Mouse (Mus musculus): ENCODE data around the gene Arpc5.
"Not testable (repeated sequence)": the region's sequence is repeated elsewhere in the genome, so short reads cannot be mapped to it uniquely, and the experiment has no call there.

The Arpc5 gene

DNA sequence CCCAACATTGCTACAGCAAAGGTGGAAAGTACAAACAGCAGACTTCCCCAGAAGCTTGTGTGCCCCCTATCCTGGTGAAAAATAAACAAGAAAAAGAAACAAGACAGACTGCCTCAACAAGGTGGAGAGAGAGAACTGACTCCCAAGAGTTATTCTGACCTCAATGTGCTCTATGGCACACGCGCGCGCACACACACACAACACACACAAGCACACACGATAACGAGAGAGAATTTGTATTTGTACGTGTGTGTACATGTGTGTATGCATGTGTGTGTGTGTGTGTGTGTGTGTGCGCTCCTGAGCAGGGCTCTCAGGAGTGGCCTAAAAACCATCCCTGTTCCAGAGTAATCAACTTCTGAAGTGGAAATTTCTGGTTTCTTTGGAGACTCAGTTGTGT lies 18.3 kb downstream of the Arpc5 start:
- DNase-seq = no peak

GRCm38 (mm10) chr1:152785446-152785845 lies 19.1 kb downstream of the Arpc5 start:
- not testable (repeated sequence) for DNase-seq

DNA sequence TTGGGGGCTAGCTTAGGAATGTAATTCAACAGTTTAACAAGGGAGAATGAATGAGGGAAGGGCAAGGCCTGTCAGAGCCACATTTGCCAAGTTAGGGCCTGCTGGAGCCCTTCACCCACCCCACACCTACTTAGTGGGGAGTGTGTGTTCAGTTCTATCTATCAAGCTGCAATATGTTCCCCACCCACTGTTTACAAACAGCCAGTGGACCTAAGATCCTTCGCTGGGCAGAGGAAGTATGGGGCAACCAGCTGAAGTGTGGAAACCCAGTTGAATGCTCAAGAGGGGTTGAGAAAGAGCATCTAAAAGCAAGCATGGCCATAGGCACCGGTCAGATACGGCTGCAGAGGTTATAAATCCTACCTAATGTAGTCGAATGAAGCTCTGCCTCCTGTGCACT lies 20.6 kb downstream of the Arpc5 start:
- no peak for DNase-seq

DNA sequence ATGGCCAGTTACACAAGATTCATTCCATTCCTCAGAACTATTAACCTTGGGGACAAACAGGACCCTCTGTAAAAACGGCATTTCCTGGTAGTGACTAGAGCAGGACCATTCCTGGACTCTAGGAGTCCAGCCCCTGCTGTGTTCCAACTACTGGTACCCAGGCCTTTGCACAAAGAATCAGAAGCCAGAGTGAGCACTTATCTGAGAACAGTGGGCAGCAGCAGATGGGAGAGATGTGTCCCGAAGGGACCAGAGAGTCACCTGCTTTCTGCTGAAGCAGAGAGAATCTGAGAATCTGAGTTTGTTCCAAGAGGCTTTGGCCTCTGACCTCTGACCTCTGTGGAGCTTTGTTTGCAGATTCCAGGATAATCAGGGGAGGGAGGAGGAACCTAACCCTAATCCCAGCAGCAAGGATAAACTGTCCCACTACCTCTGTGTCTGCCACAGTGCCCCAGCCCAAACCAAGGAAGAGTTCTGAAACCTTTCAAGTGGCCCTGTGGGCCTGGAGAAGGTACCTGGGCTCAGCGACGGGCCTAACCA lies 21.8 kb downstream of the Arpc5 start:
- DNase-seq = no peak

DNA sequence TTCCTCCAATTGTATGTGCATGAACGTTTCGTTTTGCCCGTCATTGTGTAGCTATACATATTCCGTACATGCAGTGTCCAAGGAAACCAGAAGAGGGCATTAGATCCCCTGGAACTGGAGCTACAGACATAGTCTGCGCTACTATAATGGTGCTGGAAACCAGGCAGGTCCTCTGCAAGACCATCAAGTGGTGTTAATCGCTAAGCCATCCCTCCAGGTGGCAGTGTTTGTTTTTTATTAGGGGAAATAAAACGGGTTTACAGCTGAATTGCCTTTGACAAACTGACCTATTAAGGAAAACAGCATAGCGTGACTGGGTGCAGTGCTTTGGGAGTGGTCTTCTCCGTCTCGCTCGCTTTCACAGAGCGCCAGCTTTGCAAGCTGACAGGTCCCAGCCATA lies 23.9 kb downstream of the Arpc5 start:
- no peak for DNase-seq

DNA sequence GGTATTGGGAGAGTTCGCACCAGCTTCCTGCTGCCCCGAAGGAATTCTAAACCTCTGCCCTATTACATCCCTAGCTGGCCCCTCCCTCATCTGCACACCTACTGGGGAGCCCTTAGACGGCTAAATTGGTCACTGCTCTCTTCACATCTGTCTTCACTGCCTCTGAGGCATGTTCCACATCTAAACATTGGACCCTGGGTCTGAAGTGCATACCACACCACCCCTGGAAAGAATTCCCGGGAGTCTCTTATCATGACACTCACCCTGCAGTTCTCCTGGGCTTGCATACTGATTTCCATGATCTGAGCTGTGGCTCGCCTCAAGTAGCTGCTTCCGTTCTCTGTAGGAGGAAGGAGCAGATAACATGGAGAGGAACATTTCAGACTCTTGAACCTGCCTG lies 24.5 kb downstream of the Arpc5 start:
- no peak for DNase-seq

DNA sequence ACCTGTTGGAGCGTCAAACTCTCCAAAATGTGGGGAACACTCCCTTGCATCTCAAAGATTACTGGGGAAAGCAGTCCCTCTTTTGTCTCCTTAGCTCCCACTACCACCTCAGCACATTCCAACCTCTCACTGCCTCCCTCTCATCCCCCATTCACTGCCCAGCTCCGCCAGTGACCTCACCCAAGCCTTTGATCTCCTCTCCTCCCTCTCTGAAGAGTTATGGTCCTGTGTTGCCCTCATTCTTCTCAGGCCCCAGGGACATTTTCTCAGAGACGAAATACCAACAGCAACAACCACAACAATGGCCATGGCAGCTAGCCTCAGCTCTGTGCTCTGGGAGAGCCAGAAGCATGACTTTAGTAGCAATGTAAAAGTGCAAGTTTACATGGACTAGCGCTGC lies 24.9 kb downstream of the Arpc5 start:
- DNase-seq = no peak

- DNase-seq = no peak
These were observed 26.6 kb downstream of the Arpc5 start for GRCm38 (mm10) chr1:152792736-152793494.

GRCm38 (mm10) chr1:152793495-152794130 lies 27.3 kb downstream of the Arpc5 start:
- DNase-seq = no peak

GRCm38 (mm10) chr1:152795688-152796255 lies 29.4 kb downstream of the Arpc5 start:
- DNase-seq = no peak

DNA sequence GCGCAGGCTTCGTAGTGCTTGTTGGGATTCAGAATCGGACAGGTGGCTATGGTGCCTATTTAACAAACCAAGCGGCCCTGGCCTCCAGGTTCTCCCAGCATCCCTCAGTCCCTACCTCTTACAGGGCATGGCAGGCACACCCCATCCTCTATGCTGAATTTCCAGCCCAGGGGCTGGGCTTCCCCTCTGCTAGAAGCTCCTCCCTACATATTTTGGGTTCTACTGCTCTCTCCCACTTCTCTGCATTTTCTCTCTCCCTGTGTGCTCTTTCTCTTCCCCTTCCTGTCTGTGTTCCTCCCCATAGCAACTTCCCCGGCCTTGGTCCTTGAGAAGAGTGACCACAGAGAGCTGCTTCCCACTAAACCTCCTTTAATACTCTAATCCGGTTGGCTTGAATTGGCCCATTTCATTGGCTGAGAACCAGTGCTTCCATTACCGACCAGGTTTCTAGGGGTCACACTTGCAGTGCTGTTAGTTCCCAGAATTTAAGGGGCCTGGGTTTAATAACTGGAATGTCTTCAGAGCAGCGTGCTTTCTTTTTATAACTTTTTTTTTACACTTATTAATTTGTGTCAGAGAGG lies 30.4 kb downstream of the Arpc5 start:
- DNase-seq = no peak

DNA sequence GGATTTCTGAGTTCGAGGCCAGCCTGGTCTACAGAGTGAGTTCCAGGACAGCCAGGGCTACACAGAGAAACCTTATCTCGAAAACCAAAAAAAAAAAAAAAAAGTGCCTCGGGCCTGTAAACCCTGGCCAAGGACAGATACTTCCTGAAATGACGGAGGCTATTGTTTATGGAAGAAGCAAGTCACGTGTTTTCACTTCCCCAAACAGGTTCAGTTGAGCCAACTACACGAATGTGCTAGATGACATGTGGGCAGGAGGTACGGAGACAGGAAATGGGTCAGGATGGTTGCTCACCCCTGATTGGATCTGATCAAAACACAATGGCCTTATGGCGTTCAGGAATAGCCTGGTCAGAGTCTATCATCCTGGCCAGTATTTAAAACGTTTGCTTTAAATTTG lies 31.8 kb downstream of the Arpc5 start:
- no peak for DNase-seq

DNA sequence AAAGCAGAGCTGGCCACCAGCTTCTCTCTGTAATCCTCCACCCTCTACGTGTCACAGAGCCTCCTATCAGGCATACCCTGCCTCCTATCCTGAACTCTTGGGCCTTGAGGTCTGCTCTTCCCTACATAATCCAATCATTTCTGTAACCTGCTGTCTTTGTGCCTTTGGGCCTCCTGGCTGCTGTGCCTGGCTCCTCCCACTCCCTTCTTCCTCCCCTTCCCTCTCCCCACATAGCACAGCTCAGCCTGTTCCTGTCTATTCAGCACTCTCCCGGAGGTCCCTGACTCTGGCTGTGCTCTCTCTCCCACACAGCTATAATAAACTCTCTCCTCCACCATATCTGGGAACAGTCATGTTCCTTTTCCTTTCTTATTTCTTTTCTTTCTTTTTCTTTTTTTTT lies 33.6 kb downstream of the Arpc5 start, which contains the start of gene Ncf2:
Gene Ncf2, plus strand, starts transcription at position 298 of the 400 bp plus-strand sequence.
- no peak for DNase-seq

GRCm38 (mm10) chr1:152800633-152801176 lies 34.4 kb downstream of the Arpc5 start:
- DNase-seq = no peak

DNA sequence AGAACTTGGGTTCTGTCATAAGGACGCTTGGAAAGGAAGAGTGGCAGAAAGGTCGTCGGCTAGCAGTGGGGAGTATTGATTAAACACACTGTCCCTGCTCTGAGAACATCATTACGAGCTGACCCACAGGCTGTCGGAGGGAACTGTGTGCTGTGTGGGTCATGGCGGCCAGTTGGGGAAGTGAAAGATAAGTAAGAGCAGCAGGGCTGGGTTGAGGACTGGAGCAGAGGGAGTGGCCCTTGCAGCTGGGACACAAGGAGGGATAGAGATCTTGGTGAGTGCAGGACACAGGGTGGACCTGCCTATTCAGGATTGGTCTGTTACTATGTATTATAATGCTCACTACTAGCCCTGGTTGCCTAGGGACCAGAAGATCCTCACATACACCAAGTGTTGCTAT lies 38.6 kb downstream of the Arpc5 start:
- DNase-seq = no peak

DNA sequence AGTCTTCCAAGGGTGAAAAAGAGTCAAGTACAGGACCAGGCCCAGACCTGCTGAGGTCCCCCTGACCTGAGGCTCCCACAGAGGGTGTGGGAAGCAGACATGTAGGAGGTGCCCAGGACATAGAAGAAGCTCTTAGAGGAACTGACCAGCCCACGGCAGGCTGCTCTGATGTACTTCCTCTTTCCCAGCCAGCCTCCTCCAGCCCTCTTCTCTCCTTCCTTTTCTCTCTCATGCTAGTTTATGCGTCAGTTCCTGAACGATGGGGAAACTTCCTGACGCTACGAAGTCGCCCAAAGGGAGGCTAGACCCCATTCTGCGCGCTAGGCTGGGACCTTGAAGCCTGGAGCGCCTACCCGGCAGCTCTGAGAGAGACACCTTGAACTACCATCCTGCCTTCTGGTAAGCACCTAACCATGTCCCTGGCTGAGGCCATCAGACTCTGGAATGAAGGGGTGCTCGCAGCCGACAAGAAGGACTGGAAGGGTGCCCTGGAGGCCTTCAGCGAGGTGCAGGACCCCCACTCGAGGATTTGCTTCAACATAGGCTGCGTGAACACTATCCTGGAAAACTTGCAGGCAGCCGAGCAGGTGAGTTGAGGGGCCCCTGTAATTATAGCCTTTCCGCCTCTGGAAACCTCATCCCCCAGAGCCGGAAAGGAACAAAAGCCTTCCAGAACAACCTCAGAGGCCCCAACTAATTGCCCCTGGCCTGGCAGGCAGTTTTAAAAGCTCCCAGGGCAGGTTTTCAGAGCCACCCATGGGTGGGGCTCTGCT lies 41.5 kb downstream of the Arpc5 start:
- DNase-seq = no peak

- no peak for DNase-seq
These were observed 42.0 kb downstream of the Arpc5 start for GRCm38 (mm10) chr1:152808392-152808680.

DNA sequence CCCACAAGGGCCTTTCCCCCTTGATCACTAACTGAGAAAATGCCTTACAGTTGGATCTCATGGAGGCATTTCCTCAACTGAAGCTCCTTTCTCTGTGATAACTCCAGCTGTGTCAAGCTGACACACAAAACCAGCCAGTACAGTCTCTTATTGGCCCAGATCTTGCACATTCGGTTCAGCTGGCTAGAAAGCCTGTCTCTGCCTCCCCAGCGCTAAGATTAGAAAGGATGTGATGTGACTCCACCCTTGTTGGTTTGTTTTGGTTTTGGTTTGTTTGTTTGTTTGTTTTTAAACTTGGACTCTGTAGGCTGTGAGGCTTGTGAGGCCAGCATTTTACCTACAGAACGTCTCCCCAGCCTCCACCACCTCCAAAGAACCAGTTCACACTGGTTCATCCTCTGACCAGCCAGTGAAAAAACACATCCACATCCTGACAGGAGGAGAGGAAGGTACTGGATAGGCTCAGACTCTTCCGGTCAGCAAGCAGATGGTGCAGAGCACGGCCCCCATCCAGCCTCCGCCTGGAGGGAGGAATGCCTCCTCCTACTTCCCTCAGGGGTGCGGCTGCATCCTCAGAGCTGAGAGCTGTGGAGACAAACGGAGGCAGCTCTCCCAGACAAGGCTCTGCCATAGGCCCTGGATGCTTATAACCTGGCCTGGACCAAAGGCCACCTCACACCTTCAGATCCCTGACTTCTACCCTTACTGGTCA lies 43.4 kb downstream of the Arpc5 start:
- no peak for DNase-seq

GRCm38 (mm10) chr1:152810533-152811439 lies 44.4 kb downstream of the Arpc5 start:
- DNase-seq = no peak

DNA sequence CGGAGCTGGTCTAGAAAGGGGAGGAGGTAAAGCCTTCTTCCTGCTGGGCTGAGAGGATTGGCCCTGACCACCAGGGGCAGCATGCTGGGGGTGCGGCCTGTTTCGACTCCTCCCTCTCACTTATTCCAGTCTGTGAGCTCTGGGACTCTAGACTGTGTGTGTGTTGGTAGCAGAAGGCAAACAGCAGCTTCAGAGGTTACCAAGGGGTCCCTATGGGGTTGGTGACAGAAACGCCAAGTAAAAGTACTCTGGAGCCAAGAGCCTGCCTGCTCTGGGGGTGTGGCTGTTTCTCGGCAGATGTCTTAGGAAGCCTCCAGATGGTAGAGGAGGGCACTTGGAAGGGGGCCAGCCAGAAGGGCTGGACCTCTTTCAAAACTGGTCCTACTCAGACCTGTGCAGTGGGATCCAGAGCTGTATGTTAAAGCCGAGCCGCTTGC lies 48.9 kb downstream of the Arpc5 start:
- peak; percentile 12 for DNase-seq

All from cerebellum, adult 11 months (tissue).